Mouse (Mus musculus) intestine, embryonic 14.5 days (tissue): Measurements from ENCODE around the gene Tctn1. TPM values are rescaled to one million over a fixed set of nuclear protein-coding genes. Genes with fewer than 3 reads are reported as not detected.

Experiments used
- ATAC-seq: fragments of 200-750 bp; cut with Nextera tagmentation; replicated peaks from 2 replicates; pipeline ENCODE4 v1.8.0; 2017; ENCODE audit warnings: low read depth, moderate number of reproducible peaks, moderate TSS enrichment, moderate library complexity; ENCODE audit not compliant: low FRiP score, low TSS enrichment
- DNase-seq: peaks from one replicate; pipeline ENCODE4 v3.0.0-alpha.2; 2018; ENCODE audit warnings: low spot score
- H3K27ac ChIP-seq: fragments of 300-500 bp; sonication (generic); 2 replicates; pipeline ENCODE4 v1.5.1; 2014; ENCODE audit warnings: low read depth, mild to moderate bottlenecking, control low read depth
- H3K27me3 ChIP-seq: fragments of 300-500 bp; sonication (generic); replicated peaks from 2 replicates; pipeline ENCODE4 v1.6.1; 2014; ENCODE audit warnings: low read length, control low read depth; ENCODE audit not compliant: control insufficient read depth, insufficient read depth
- H3K36me3 ChIP-seq: fragments of 300-500 bp; sonication (generic); 2 replicates; pipeline ENCODE4 v1.6.1; 2014; ENCODE audit warnings: low read length, control low read depth; ENCODE audit not compliant: control insufficient read depth, insufficient read depth
- H3K4me1 ChIP-seq: fragments of 300-500 bp; sonication (generic); replicated peaks from 2 replicates; pipeline ENCODE4 v1.6.1; 2014; ENCODE audit warnings: low read length, control low read depth, mixed read lengths; ENCODE audit not compliant: control insufficient read depth, insufficient read depth
- H3K4me2 ChIP-seq: fragments of 300-500 bp; sonication (generic); 2 replicates; pipeline ENCODE4 v1.6.1; 2014; ENCODE audit warnings: low read length
- H3K4me3 ChIP-seq: fragments of 300-500 bp; sonication (generic); 2 replicates; pipeline ENCODE4 v1.5.1; 2014; ENCODE audit warnings: low read depth, low read length, control low read depth, mixed read lengths
- H3K9ac ChIP-seq: fragments of 300-500 bp; sonication (generic); 2 replicates; pipeline ENCODE4 v1.6.1; 2014; ENCODE audit warnings: mild to moderate bottlenecking, low read length
- H3K9me3 ChIP-seq: fragments of 300-500 bp; sonication (generic); 2 replicates; pipeline ENCODE4 v1.6.1; 2016; ENCODE audit warnings: low read length, control low read depth; ENCODE audit not compliant: control insufficient read depth
- WGBS: fragments of 180-500 bp; shearing (Covaris S2); extraction: QIAGEN DNeasy Blood & Tissue Kit; methylation state at CpG from one replicate; pipeline ENCODE4 v1.1.7; 2014; 5-methylcytosine and 5-hydroxymethylcytosine counted together
- polyA plus RNA-seq: library from polyadenylated mRNA; unstranded; fragments of >200 nt; fragmentation: Nextera tagmentation; extraction: Ambion mirVana; gene quantifications from 2 replicates; pipeline ENCODE4 v1.2.1, GENCODE M21; 2014

Tctn1 gene
- polyA plus RNA-seq, 1 experiment from 2014 or later: 4.2 TPM

DNA sequence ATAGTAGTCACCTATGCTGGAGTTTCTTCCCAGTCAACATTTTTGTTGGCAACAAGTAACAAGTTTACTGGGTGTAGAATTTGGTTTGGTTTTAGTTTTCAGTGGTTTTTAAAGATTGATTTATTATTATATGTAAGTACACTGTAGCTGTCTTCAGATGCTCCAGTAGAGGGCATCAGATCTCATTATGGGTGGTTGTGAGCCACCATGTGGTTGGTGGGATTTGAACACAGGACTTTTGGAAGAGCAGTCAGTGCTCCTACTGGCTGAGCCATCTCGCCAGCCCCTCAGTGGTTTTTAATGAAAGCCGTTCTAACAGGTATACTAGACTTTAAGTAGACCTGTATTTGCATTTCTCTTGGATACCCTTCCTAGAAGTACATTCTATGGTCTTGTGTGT lies 1.7 kb upstream of the Tctn1 start:
- H3K9me3 ChIP-seq: no peaks in the 10 kb centered on the region
- 93% methylated on average over 2 of the region's 2 CpGs for WGBS
- H3K4me3 ChIP-seq: no peak overlapping the region
- no peaks in the 10 kb centered on the region; the same call in 1 of the 2 replicates for H3K36me3 ChIP-seq
- H3K4me2 ChIP-seq: no peak overlapping the region
- H3K27ac ChIP-seq: no peak overlapping the region
- H3K9ac ChIP-seq: no peak overlapping the region
- DNase-seq (no peak), ATAC-seq (no peak)
- no peaks in the 10 kb centered on the region for H3K27me3 ChIP-seq
- H3K4me1 ChIP-seq: peaks cover 11% of the 10 kb centered on the region; the same call in 1 of the 2 replicates

DNA sequence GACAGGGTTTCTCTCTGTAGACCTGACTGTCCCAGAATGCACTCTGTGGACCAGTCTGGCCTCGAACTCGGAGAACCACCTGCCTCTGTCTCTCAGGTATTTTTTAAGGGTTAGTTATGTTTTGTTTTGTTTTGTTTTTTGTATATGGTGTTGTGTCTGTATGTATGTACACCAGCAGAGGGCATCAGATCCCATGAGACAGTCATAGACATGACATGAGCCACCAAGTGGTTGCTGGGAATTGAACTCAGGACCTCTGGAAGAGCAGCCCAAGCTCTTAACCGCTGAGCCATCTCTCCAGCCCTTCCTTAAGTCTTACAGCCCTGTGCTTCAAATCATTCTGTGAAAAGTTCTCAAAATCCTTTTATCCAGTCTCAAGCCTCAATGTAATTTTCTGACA lies 927 bp upstream of the Tctn1 start:
- Histone ChIP-seq H3K4me1 (peaks cover 11% of the 10 kb centered on the region; the same call in 1 of the 2 replicates), H3K4me2 (no peak overlapping the region), H3K27ac (no peak overlapping the region), H3K27me3 (no peaks in the 10 kb centered on the region), H3K9ac (no peak overlapping the region), H3K36me3 (peaks cover 5% of the 10 kb centered on the region), H3K4me3 (no peak overlapping the region), H3K9me3 (no peaks in the 10 kb centered on the region)
- 70% methylated on average over 3 of the region's 3 CpGs for WGBS
- DNase-seq (no peak), ATAC-seq (no peak)

DNA sequence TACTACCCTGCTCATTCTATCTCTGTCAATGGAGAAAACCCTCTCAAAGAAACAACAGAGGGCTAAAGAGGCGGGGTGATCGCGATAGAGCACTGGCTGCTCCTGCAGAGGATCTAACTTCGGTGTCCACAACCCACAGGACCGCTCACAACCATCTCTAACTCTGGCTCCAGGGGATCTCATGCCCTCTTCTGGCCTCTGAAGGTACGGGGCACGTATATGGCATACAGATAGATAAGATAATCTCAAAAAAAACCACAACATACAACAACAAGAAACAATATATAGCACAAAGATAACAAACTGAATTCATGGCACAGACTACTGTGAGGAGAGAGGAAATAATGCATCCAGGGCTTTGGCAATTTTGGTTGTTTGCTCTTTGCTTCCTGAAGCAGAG lies 2.2 kb downstream of the Tctn1 start:
- Histone ChIP-seq H3K4me2 (no peak overlapping the region), H3K4me1 (peaks cover 11% of the 10 kb centered on the region; the same call in 1 of the 2 replicates), H3K36me3 (peaks cover 29% of the 10 kb centered on the region), H3K9me3 (no peaks in the 10 kb centered on the region), H3K27me3 (no peaks in the 10 kb centered on the region), H3K9ac (no peak overlapping the region), H3K4me3 (no peak overlapping the region), H3K27ac (no peak overlapping the region)
- DNase-seq (no peak), ATAC-seq (no peak)
- 66% methylated on average over 7 of the region's 7 CpGs for WGBS

DNA sequence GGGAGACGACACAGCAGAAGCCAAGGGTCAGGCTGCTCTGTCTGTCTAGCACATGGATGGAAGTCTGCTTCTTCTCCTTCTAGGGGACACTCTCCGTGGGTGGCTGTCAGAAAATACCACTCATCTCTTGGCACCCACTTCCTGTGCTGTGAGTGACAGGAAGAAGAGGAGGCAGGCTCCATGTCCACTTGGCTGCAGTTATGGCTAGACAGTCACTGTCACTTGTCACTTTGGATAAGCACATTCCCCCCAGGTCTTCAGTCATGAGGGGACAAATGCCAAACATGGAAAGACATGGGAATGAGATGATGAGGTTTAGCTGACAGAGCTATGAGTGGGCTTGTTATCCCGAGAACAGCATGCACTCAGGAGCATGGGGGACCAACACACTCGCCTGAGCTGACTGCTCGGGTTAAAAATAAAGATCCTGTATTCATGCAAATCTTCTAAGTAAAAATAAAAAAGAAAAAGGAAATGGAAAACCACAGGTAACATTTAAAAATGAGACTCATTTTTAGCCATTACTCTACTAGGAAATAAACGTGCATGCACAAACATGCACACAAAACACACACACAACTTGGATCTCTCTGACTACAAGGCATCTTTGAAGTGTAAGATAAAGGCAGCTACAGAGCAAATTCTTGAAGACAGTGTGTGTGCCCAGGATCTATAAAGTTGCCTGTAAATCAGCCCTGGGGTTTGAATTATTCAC lies 6.1 kb downstream of the Tctn1 start:
- DNase-seq (no peak), ATAC-seq (no peak)
- WGBS: 75% methylated on average over 6 of the region's 6 CpGs
- no peaks in the 10 kb centered on the region for H3K9me3 ChIP-seq
- no peak overlapping the region for H3K27ac ChIP-seq
- no peak overlapping the region for H3K9ac ChIP-seq
- H3K36me3 ChIP-seq: peaks cover 63% of the 10 kb centered on the region
- H3K4me1 ChIP-seq: peaks cover 3% of the 10 kb centered on the region; the same call in 1 of the 2 replicates
- no peak overlapping the region for H3K4me2 ChIP-seq
- H3K4me3 ChIP-seq: no peak overlapping the region
- H3K27me3 ChIP-seq: no peaks in the 10 kb centered on the region

DNA sequence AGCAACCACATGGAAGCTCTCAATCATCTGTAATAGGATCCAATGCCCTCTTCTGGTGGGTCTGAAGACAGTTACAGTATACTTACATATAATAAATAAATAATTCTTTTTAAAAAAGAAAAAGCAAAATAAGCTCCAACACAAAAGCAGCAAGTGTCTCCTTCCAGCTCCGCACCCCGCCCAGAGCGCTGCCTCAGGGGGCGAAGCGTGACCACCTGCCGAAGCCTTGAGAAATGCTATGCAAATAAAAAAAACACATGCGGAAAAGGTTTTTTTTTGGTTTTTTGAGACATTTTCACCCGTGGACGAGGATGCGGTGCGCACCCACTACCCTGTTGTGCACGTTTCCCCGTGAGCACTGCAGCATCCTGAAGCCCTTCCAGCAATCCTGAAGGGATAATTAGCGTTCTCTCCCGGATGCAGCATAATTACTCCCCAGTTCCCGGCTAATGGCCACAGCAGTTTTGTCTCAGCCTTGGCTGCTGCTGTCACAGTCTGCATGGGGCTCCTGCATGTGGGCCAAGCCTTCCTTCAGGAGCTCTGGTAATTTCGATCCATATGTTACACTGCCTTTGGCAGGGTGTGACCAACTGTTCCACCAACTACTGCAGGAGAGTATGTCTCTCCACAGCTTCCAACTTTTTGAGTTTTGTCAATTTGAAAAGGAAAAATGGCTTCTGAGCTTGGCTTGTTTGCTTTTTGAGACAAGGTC lies 12.2 kb downstream of the Tctn1 start:
- peaks cover 70% of the 10 kb centered on the region for H3K36me3 ChIP-seq
- H3K4me2 ChIP-seq: no peak overlapping the region
- no peak overlapping the region for H3K4me3 ChIP-seq
- ATAC-seq (no peak), DNase-seq (no peak)
- no peaks in the 10 kb centered on the region for H3K27me3 ChIP-seq
- no peak overlapping the region for H3K9ac ChIP-seq
- no peak overlapping the region for H3K27ac ChIP-seq
- H3K9me3 ChIP-seq: no peaks in the 10 kb centered on the region
- H3K4me1 ChIP-seq: no peaks in the 10 kb centered on the region
- WGBS: 90% methylated on average over 17 of the region's 17 CpGs

DNA sequence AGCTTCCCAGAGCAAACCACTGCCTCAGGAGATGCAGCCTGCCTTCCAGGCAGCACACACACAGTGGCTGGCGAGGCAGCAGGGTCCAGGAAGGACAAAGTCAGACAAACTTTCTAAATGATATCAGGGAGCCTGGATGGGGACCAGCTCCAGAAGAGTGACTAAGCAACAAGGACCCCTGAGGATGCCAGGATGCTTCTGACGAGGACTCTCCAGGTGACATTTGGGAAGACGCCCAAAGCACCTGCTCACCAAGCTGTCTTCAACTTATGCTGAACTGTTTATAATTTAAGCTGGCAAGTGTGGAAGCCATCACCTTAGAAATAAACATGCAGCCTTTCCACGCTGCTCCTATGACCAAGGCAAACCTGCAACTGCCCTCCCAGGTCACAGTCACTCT lies 15.0 kb downstream of the Tctn1 start:
- no peak for ATAC-seq
- Histone ChIP-seq H3K36me3 (peaks cover 43% of the 10 kb centered on the region), H3K27me3 (no peaks in the 10 kb centered on the region)

DNA sequence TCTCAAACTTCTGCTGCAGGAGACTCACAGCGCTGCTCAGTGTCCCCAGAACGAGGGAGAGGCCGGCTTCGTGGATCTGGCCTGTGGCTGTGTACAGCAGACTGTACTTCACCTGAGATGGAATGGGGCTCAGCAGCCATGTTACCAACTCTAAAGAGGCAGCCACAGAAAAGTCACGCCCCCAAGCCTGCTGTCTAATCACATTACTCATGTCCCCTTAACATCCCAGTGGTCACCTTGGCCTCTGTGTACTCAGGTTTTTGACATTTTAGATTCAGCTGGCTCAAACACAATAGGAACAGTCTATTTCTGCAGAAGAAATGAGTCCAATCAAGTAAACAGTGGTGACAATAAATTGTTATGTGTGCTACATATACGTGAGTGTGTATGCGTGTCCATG lies 16.3 kb downstream of the Tctn1 start:
- Histone ChIP-seq H3K27ac (no peak overlapping the region), H3K4me3 (no peak overlapping the region), H3K9me3 (no peaks in the 10 kb centered on the region), H3K9ac (no peak overlapping the region), H3K4me2 (no peak overlapping the region), H3K4me1 (no peaks in the 10 kb centered on the region), H3K36me3 (peaks cover 36% of the 10 kb centered on the region), H3K27me3 (no peaks in the 10 kb centered on the region)
- 91% methylated on average over 7 of the region's 7 CpGs for WGBS
- no peak for ATAC-seq
- DNase-seq: no peak

More for the DNA sequence above, 15.0 kb downstream of the Tctn1 start:
- Histone ChIP-seq H3K4me3 (no peak overlapping the region), H3K9me3 (no peaks in the 10 kb centered on the region), H3K4me1 (no peaks in the 10 kb centered on the region), H3K4me2 (no peak overlapping the region), H3K27ac (no peak overlapping the region), H3K9ac (no peak overlapping the region)
- 78% methylated on average over 4 of the region's 4 CpGs for WGBS
- DNase-seq: no peak

DNA sequence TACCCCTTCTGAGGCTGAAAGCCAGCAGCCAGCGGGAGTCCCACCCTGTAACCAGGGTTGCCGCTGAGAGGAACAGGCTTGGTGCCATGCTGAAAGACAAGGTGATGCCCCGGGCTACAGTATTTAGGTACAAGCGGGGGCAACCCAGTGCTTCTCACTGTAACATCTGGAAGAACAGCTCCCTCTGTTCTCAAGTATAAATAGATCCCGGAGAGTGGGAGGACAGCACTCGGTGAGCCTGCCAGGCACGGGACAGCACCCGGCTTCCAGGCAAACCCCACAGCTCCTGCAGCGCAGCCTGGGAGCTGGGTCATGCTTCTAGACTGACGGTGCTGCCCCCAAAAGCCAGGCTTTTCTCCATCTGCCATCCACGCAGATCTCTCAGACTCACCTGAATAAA lies 16.7 kb downstream of the Tctn1 start:
- no peak overlapping the region for H3K4me2 ChIP-seq
- no peak overlapping the region for H3K27ac ChIP-seq
- ATAC-seq (no peak), DNase-seq (no peak)
- H3K9me3 ChIP-seq: no peaks in the 10 kb centered on the region
- 77% methylated on average over 11 of the region's 11 CpGs for WGBS
- no peaks in the 10 kb centered on the region for H3K4me1 ChIP-seq
- peaks cover 37% of the 10 kb centered on the region for H3K36me3 ChIP-seq
- no peak overlapping the region for H3K4me3 ChIP-seq
- H3K27me3 ChIP-seq: no peaks in the 10 kb centered on the region
- H3K9ac ChIP-seq: no peak overlapping the region
